Mouse (Mus musculus): Measurements from ENCODE around the gene Vdac2. TPM values are rescaled to one million over a fixed set of nuclear protein-coding genes. Genes with fewer than 3 reads are reported as not detected.

Gene Vdac2
- polyA plus RNA-seq, 1 experiment = 85.2 TPM

DNA sequence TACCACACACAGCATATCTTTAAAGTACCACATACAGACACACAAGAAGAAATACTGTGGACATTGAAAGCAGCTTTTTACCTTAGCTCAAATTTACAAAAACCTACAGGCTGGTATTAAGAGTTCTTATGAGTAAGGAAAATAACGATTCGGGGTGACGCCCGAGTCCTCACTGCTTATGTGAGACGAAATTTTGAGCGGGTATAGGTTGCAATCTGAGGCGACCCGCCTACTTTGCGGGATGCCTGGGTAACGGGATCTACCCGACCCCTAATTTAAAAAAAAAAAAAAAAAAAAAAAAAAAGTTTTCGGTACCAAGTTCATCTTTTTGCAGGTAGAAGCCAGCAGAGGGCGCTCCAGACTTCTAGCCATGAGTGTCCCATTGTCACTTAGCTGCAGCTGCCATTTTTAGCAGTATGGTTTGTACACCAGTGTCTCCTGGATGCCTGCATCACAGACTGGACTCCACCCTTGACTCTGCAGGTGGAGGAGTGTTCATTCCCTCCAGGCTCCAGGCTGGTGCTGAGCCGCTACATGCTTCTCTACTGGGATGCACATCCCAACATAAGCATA is 12.4 kb upstream of the Vdac2 start:
- WGBS = 17% methylated on average over 14 of the region's 14 CpGs
- H3K4me3 ChIP-seq (replicated peaks; ENCODE audit: control insufficient read depth, low read depth, low read length) = no peak overlapping the region
- H3K27ac ChIP-seq (ENCODE audit: control insufficient read depth, insufficient read depth, low read depth, low read length, poor library complexity) = peak overlapping the region; percentile 85; the same call in 1 of the 2 replicates
- TF ChIP-seq CTCF (IDR thresholded peaks at IDR 0.05; ENCODE audit: control insufficient read depth, insufficient read depth, low read length) = peak; percentile 75
- no peak for TF ChIP-seq POLR2A (IDR thresholded peaks at IDR 0.05; ENCODE audit: borderline replicate concordance, control insufficient read depth, low read depth, low read length)
- H3K4me1 ChIP-seq (ENCODE audit: control insufficient read depth, insufficient read depth, low read length) = peaks cover 6% of the 10 kb centered on the region

DNA sequence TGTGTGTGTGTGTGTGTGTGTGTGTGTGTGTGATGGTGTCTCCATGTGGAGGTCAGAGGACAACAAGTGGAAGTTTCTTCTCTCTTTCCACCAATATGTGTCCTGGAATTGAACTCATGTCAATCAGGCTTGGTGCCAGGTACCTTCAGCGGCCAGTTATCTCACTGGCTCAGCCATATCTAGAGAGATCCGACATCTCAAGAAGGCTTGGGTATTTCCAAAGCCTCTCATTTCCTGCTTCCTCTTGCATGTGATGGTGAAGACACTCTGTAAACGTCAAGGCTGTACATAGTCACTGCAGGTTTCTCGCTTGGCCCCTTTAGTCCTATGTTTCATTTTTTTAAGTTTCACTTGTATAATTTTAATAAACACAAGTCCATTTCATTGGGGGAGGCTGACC is 11.8 kb upstream of the Vdac2 start:
- Histone ChIP-seq H3K27ac (ENCODE audit: control insufficient read depth, insufficient read depth, low read depth, low read length, poor library complexity) (peak overlapping the region; percentile 72; the same call in 1 of the 2 replicates), H3K4me3 (replicated peaks; ENCODE audit: control insufficient read depth, low read depth, low read length) (no peak overlapping the region), H3K4me1 (ENCODE audit: control insufficient read depth, insufficient read depth, low read length) (peaks cover 6% of the 10 kb centered on the region)
- 25% methylated on average over 4 of the region's 4 CpGs for WGBS
- TF ChIP-seq POLR2A (IDR thresholded peaks at IDR 0.05; ENCODE audit: borderline replicate concordance, control insufficient read depth, low read depth, low read length) (no peak), CTCF (IDR thresholded peaks at IDR 0.05; ENCODE audit: control insufficient read depth, insufficient read depth, low read length) (no peak)

GRCm38 (mm10) chr14:21813847-21814246 is 11.2 kb upstream of the Vdac2 start:
- H3K4me3 ChIP-seq (replicated peaks; ENCODE audit: control insufficient read depth, low read depth, low read length) = no peak overlapping the region
- H3K4me1 ChIP-seq (ENCODE audit: control insufficient read depth, insufficient read depth, low read length) = peaks cover 5% of the 10 kb centered on the region
- peak overlapping the region; percentile 72; the same call in 1 of the 2 replicates for H3K27ac ChIP-seq (ENCODE audit: control insufficient read depth, insufficient read depth, low read depth, low read length, poor library complexity)
- 62% methylated on average over 3 of the region's 3 CpGs for WGBS
- TF ChIP-seq POLR2A (IDR thresholded peaks at IDR 0.05; ENCODE audit: borderline replicate concordance, control insufficient read depth, low read depth, low read length) (no peak), CTCF (IDR thresholded peaks at IDR 0.05; ENCODE audit: control insufficient read depth, insufficient read depth, low read length) (no peak)

DNA sequence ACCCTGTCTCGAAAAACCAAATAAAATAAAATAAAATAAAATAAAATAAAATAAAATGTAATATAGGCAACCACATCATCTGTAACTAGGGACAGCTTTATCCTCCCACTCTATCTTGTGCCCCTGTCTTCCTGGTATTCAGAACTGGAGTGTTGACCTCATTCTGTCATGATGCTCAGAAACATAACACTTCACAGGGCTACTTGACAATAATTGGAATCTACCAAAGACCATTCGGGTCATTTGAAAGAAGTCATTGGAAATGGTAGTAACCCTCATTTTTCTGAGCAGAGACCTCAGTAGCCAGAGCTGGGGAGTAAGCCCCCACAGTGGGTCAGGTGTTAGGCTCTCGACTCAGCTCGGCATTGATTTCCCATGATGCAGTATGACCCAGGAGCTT is 10.4 kb upstream of the Vdac2 start:
- Histone ChIP-seq H3K27ac (ENCODE audit: control insufficient read depth, insufficient read depth, low read depth, low read length, poor library complexity) (no peak overlapping the region), H3K4me1 (ENCODE audit: control insufficient read depth, insufficient read depth, low read length) (peaks cover 5% of the 10 kb centered on the region), H3K4me3 (replicated peaks; ENCODE audit: control insufficient read depth, low read depth, low read length) (no peak overlapping the region)
- no peak for TF ChIP-seq POLR2A (IDR thresholded peaks at IDR 0.05; ENCODE audit: borderline replicate concordance, control insufficient read depth, low read depth, low read length)
- no peak for TF ChIP-seq CTCF (IDR thresholded peaks at IDR 0.05; ENCODE audit: control insufficient read depth, insufficient read depth, low read length)
- 79% methylated on average over 4 of the region's 4 CpGs for WGBS

GRCm38 (mm10) chr14:21816255-21816654 is 8.8 kb upstream of the Vdac2 start:
- 74% methylated on average over 3 of the region's 3 CpGs for WGBS
- Histone ChIP-seq H3K27ac (ENCODE audit: control insufficient read depth, insufficient read depth, low read depth, low read length, poor library complexity) (no peak overlapping the region), H3K4me1 (ENCODE audit: control insufficient read depth, insufficient read depth, low read length) (peaks cover 5% of the 10 kb centered on the region), H3K4me3 (replicated peaks; ENCODE audit: control insufficient read depth, low read depth, low read length) (no peak overlapping the region)
- TF ChIP-seq POLR2A (IDR thresholded peaks at IDR 0.05; ENCODE audit: borderline replicate concordance, control insufficient read depth, low read depth, low read length) (no peak), CTCF (IDR thresholded peaks at IDR 0.05; ENCODE audit: control insufficient read depth, insufficient read depth, low read length) (no peak)

DNA sequence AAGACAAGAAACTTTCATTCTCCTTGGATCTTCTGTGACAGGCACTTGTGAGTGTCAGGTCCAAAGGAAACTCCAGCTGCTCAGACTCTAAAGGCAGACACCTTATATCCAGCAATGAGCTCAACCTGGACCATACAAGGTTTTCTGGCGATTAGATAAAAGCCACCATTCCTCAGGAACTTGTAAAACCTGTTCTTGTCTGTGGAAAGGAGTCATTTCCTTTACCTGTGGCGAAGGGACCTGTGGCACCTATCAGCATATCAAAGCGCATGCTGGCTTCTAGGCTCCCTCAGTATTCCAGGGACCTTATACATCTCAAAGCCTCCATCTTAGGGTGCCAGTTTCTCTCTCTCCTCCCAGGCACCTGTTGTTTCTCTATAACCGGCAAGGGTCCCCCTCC is 7.6 kb upstream of the Vdac2 start:
- 82% methylated on average over 4 of the region's 4 CpGs for WGBS
- no peak for TF ChIP-seq CTCF (IDR thresholded peaks at IDR 0.05; ENCODE audit: control insufficient read depth, insufficient read depth, low read length)
- no peak for TF ChIP-seq POLR2A (IDR thresholded peaks at IDR 0.05; ENCODE audit: borderline replicate concordance, control insufficient read depth, low read depth, low read length)
- H3K27ac ChIP-seq (ENCODE audit: control insufficient read depth, insufficient read depth, low read depth, low read length, poor library complexity) = no peak overlapping the region
- peaks cover 4% of the 10 kb centered on the region for H3K4me1 ChIP-seq (ENCODE audit: control insufficient read depth, insufficient read depth, low read length)
- no peak overlapping the region for H3K4me3 ChIP-seq (replicated peaks; ENCODE audit: control insufficient read depth, low read depth, low read length)

DNA sequence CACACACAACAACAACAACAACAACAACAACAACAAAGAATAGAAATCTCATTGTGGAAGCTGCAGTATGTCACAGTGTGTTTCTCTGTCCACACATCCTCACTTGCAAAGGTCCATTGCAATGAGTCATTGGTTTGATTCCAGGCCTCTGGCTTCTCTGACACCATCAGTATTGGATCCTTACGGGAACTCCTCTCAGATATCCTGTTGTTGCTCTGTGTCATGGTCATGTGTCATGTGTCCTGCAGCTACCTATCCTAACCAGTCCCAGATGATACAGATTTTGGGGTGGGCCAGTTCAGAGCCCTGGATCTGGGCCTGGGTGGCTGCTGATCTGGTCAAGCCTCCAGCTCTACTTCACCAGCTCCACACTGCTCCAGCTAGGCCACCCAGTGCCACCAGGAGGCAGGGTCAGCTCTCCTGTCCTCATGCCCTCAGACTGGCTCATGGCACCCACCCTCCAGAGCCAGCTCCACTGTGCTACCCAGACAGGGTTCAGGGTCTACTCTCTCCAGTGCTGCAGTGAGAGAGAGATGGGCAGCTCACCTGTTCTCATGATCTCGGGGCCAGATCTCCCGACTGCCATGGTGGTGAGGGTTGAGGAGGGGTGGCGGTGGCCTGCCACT is 4.0 kb upstream of the Vdac2 start:
- Histone ChIP-seq H3K4me3 (replicated peaks; ENCODE audit: control insufficient read depth, low read depth, low read length) (no peak overlapping the region), H3K27ac (ENCODE audit: control insufficient read depth, insufficient read depth, low read depth, low read length, poor library complexity) (no peak overlapping the region), H3K4me1 (ENCODE audit: control insufficient read depth, insufficient read depth, low read length) (peaks cover 4% of the 10 kb centered on the region)
- TF ChIP-seq CTCF (IDR thresholded peaks at IDR 0.05; ENCODE audit: control insufficient read depth, insufficient read depth, low read length) (peak; percentile 39; the same call in 1 of the 2 replicates), POLR2A (IDR thresholded peaks at IDR 0.05; ENCODE audit: borderline replicate concordance, control insufficient read depth, low read depth, low read length) (no peak)
- WGBS = 87% methylated on average over 4 of the region's 4 CpGs

DNA sequence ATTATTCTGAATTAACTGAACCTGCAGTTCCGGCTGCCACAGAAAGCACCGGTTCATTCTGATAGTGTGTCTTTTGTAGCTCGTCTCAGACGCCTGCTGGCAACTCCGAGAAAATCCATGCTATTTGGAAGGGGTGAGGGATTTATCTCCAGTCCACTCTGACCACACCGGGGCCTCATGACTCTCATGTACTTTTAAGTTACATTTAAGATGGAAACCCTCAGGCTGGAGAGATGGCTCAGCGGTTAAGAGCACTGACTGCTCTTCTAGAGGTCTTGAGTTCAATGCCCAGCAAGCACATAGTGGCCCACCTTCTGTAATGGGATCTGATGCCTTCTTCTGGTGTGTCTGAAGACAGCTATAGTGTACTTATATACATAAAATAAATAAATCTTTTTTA is 2.7 kb upstream of the Vdac2 start:
- Histone ChIP-seq H3K27ac (ENCODE audit: control insufficient read depth, insufficient read depth, low read depth, low read length, poor library complexity) (no peak overlapping the region), H3K4me1 (ENCODE audit: control insufficient read depth, insufficient read depth, low read length) (peaks cover 4% of the 10 kb centered on the region), H3K4me3 (replicated peaks; ENCODE audit: control insufficient read depth, low read depth, low read length) (no peak overlapping the region)
- 71% methylated on average over 7 of the region's 7 CpGs for WGBS
- no peak for TF ChIP-seq CTCF (IDR thresholded peaks at IDR 0.05; ENCODE audit: control insufficient read depth, insufficient read depth, low read length)
- no peak for TF ChIP-seq POLR2A (IDR thresholded peaks at IDR 0.05; ENCODE audit: borderline replicate concordance, control insufficient read depth, low read depth, low read length)
